Mouse (Mus musculus): ENCODE data around the gene Akr1b3. TPM values are rescaled to one million over a fixed set of nuclear protein-coding genes. Genes with fewer than 3 reads are reported as not detected.
"Not testable (repeated sequence)": the region's sequence is repeated elsewhere in the genome, so short reads cannot be mapped to it uniquely, and the experiment has no call there.

Gene Akr1b3
- polyA plus RNA-seq, 1 experiment from 2014 or later = 33.7 TPM

GRCm38 (mm10) chr6:34351481-34351880, 34.2 kb upstream of the Akr1b3 start:
- H3K27ac ChIP-seq (ENCODE audit: low read length); H3K4me3 ChIP-seq (ENCODE audit: low read depth, low read length); H3K27me3 ChIP-seq (ENCODE audit: control insufficient read depth, insufficient read depth, low read depth, low read length); H3K9ac ChIP-seq (ENCODE audit: low read depth, low read length); H3K4me2 ChIP-seq (ENCODE audit: low read depth, low read length); H3K4me1 ChIP-seq (ENCODE audit: control insufficient read depth, low read depth, low read length); H3K9me3 ChIP-seq (replicated peaks; ENCODE audit: control insufficient read depth, low read length); H3K36me3 ChIP-seq (ENCODE audit: control insufficient read depth, insufficient read depth); ATAC-seq (ENCODE audit: low read depth): not testable (repeated sequence)
- 40% methylated on average over 9 of the region's 10 CpGs for WGBS (ENCODE audit: insufficient replicate concordance)

- Histone ChIP-seq H3K4me2 (ENCODE audit: low read depth, low read length) (no peak overlapping the region), H3K27ac (ENCODE audit: low read length) (no peak overlapping the region), H3K36me3 (ENCODE audit: control insufficient read depth, insufficient read depth) (no peaks in the 10 kb centered on the region), H3K4me3 (ENCODE audit: low read depth, low read length) (no peak overlapping the region), H3K9ac (ENCODE audit: low read depth, low read length) (no peak overlapping the region), H3K4me1 (ENCODE audit: control insufficient read depth, low read depth, low read length) (no peaks in the 10 kb centered on the region; the same call in 1 of the 2 replicates), H3K9me3 (replicated peaks; ENCODE audit: control insufficient read depth, low read length) (no peaks in the 10 kb centered on the region), H3K27me3 (ENCODE audit: control insufficient read depth, insufficient read depth, low read depth, low read length) (no peaks in the 10 kb centered on the region)
- ATAC-seq (ENCODE audit: low read depth) = no peak
- WGBS (ENCODE audit: insufficient replicate concordance) = 66% methylated on average over 12 of the region's 12 CpGs
These were observed 32.9 kb upstream of the Akr1b3 start for GRCm38 (mm10) chr6:34350037-34350699.

- WGBS (ENCODE audit: insufficient replicate concordance) = 40% methylated on average over 14 of the region's 14 CpGs
- ATAC-seq (ENCODE audit: low read depth) = no peak
These were observed 29.0 kb upstream of the Akr1b3 start for GRCm38 (mm10) chr6:34346096-34346898.

GRCm38 (mm10) chr6:34344935-34345334, 27.7 kb upstream of the Akr1b3 start:
- no peak overlapping the region for H3K27ac ChIP-seq (ENCODE audit: low read length)
- H3K9ac ChIP-seq (ENCODE audit: low read depth, low read length) = no peak overlapping the region
- no peak overlapping the region for H3K4me3 ChIP-seq (ENCODE audit: low read depth, low read length)
- no peak for ATAC-seq (ENCODE audit: low read depth)
- no peaks in the 10 kb centered on the region for H3K4me1 ChIP-seq (ENCODE audit: control insufficient read depth, low read depth, low read length)
- H3K9me3 ChIP-seq (replicated peaks; ENCODE audit: control insufficient read depth, low read length) = no peaks in the 10 kb centered on the region
- H3K27me3 ChIP-seq (ENCODE audit: control insufficient read depth, insufficient read depth, low read depth, low read length) = no peaks in the 10 kb centered on the region
- H3K36me3 ChIP-seq (ENCODE audit: control insufficient read depth, insufficient read depth) = no peaks in the 10 kb centered on the region
- H3K4me2 ChIP-seq (ENCODE audit: low read depth, low read length) = no peak overlapping the region
- 20% methylated on average over 9 of the region's 9 CpGs for WGBS (ENCODE audit: insufficient replicate concordance)

More at GRCm38 (mm10) chr6:34346096-34346898, 29.0 kb upstream of the Akr1b3 start:
- Histone ChIP-seq H3K4me2 (ENCODE audit: low read depth, low read length) (no peak overlapping the region), H3K9me3 (replicated peaks; ENCODE audit: control insufficient read depth, low read length) (no peaks in the 10 kb centered on the region), H3K27ac (ENCODE audit: low read length) (no peak overlapping the region), H3K4me1 (ENCODE audit: control insufficient read depth, low read depth, low read length) (no peaks in the 10 kb centered on the region), H3K36me3 (ENCODE audit: control insufficient read depth, insufficient read depth) (no peaks in the 10 kb centered on the region), H3K4me3 (ENCODE audit: low read depth, low read length) (no peak overlapping the region), H3K27me3 (ENCODE audit: control insufficient read depth, insufficient read depth, low read depth, low read length) (no peaks in the 10 kb centered on the region), H3K9ac (ENCODE audit: low read depth, low read length) (no peak overlapping the region)

- no peak overlapping the region for H3K4me2 ChIP-seq (ENCODE audit: low read depth, low read length)
- no peaks in the 10 kb centered on the region for H3K9me3 ChIP-seq (replicated peaks; ENCODE audit: control insufficient read depth, low read length)
- 51% methylated on average over 10 of the region's 10 CpGs for WGBS (ENCODE audit: insufficient replicate concordance)
- H3K9ac ChIP-seq (ENCODE audit: low read depth, low read length) = no peak overlapping the region
- ATAC-seq (ENCODE audit: low read depth) = no peak
- no peak overlapping the region for H3K4me3 ChIP-seq (ENCODE audit: low read depth, low read length)
- H3K27me3 ChIP-seq (ENCODE audit: control insufficient read depth, insufficient read depth, low read depth, low read length) = no peaks in the 10 kb centered on the region
- no peak overlapping the region for H3K27ac ChIP-seq (ENCODE audit: low read length)
- H3K4me1 ChIP-seq (ENCODE audit: control insufficient read depth, low read depth, low read length) = no peaks in the 10 kb centered on the region
- H3K36me3 ChIP-seq (ENCODE audit: control insufficient read depth, insufficient read depth) = no peaks in the 10 kb centered on the region
These were observed 27.0 kb upstream of the Akr1b3 start for GRCm38 (mm10) chr6:34344135-34344850.

GRCm38 (mm10) chr6:34343426-34343825, 26.1 kb upstream of the Akr1b3 start:
- H3K27ac ChIP-seq (ENCODE audit: low read length) = no peak overlapping the region
- no peaks in the 10 kb centered on the region for H3K9me3 ChIP-seq (replicated peaks; ENCODE audit: control insufficient read depth, low read length)
- ATAC-seq (ENCODE audit: low read depth) = no peak
- no peak overlapping the region for H3K4me2 ChIP-seq (ENCODE audit: low read depth, low read length)
- H3K36me3 ChIP-seq (ENCODE audit: control insufficient read depth, insufficient read depth) = no peaks in the 10 kb centered on the region
- H3K4me1 ChIP-seq (ENCODE audit: control insufficient read depth, low read depth, low read length) = no peaks in the 10 kb centered on the region
- H3K9ac ChIP-seq (ENCODE audit: low read depth, low read length) = no peak overlapping the region
- no peaks in the 10 kb centered on the region for H3K27me3 ChIP-seq (ENCODE audit: control insufficient read depth, insufficient read depth, low read depth, low read length)
- 70% methylated on average over 6 of the region's 6 CpGs for WGBS (ENCODE audit: insufficient replicate concordance)
- H3K4me3 ChIP-seq (ENCODE audit: low read depth, low read length) = no peak overlapping the region

- no peak for ATAC-seq (ENCODE audit: low read depth)
- Histone ChIP-seq H3K27me3 (ENCODE audit: control insufficient read depth, insufficient read depth, low read depth, low read length) (no peaks in the 10 kb centered on the region), H3K4me1 (ENCODE audit: control insufficient read depth, low read depth, low read length) (no peaks in the 10 kb centered on the region), H3K27ac (ENCODE audit: low read length) (no peak overlapping the region), H3K4me3 (ENCODE audit: low read depth, low read length) (no peak overlapping the region), H3K4me2 (ENCODE audit: low read depth, low read length) (no peak overlapping the region), H3K9ac (ENCODE audit: low read depth, low read length) (no peak overlapping the region), H3K36me3 (ENCODE audit: control insufficient read depth, insufficient read depth) (no peaks in the 10 kb centered on the region), H3K9me3 (replicated peaks; ENCODE audit: control insufficient read depth, low read length) (no peaks in the 10 kb centered on the region)
- WGBS (ENCODE audit: insufficient replicate concordance) = 72% methylated on average over 2 of the region's 2 CpGs
These were observed 25.2 kb upstream of the Akr1b3 start for GRCm38 (mm10) chr6:34342476-34342875.

- no peaks in the 10 kb centered on the region for H3K4me1 ChIP-seq (ENCODE audit: control insufficient read depth, low read depth, low read length)
- no peak overlapping the region for H3K4me2 ChIP-seq (ENCODE audit: low read depth, low read length)
- WGBS (ENCODE audit: insufficient replicate concordance) = 63% methylated on average over 4 of the region's 4 CpGs
- H3K36me3 ChIP-seq (ENCODE audit: control insufficient read depth, insufficient read depth) = no peaks in the 10 kb centered on the region
- no peak for ATAC-seq (ENCODE audit: low read depth)
- H3K27me3 ChIP-seq (ENCODE audit: control insufficient read depth, insufficient read depth, low read depth, low read length) = no peaks in the 10 kb centered on the region
- no peaks in the 10 kb centered on the region for H3K9me3 ChIP-seq (replicated peaks; ENCODE audit: control insufficient read depth, low read length)
- H3K27ac ChIP-seq (ENCODE audit: low read length) = no peak overlapping the region
- H3K9ac ChIP-seq (ENCODE audit: low read depth, low read length) = no peak overlapping the region
- H3K4me3 ChIP-seq (ENCODE audit: low read depth, low read length) = no peak overlapping the region
These were observed 24.7 kb upstream of the Akr1b3 start for GRCm38 (mm10) chr6:34341991-34342390.

GRCm38 (mm10) chr6:34337799-34338198, 20.5 kb upstream of the Akr1b3 start:
- no peak overlapping the region for H3K27ac ChIP-seq (ENCODE audit: low read length)
- ATAC-seq (ENCODE audit: low read depth) = no peak

More at GRCm38 (mm10) chr6:34337799-34338198, 20.5 kb upstream of the Akr1b3 start:
- Histone ChIP-seq H3K4me1 (ENCODE audit: control insufficient read depth, low read depth, low read length) (no peaks in the 10 kb centered on the region), H3K9ac (ENCODE audit: low read depth, low read length) (no peak overlapping the region), H3K9me3 (replicated peaks; ENCODE audit: control insufficient read depth, low read length) (no peaks in the 10 kb centered on the region), H3K4me2 (ENCODE audit: low read depth, low read length) (no peak overlapping the region), H3K27me3 (ENCODE audit: control insufficient read depth, insufficient read depth, low read depth, low read length) (no peaks in the 10 kb centered on the region), H3K4me3 (ENCODE audit: low read depth, low read length) (no peak overlapping the region), H3K36me3 (ENCODE audit: control insufficient read depth, insufficient read depth) (no peaks in the 10 kb centered on the region)
- 42% methylated on average over 2 of the region's 2 CpGs for WGBS (ENCODE audit: insufficient replicate concordance)
